Mouse (Mus musculus) layer of hippocampus, adult 2 months (tissue): ENCODE results near the gene Nckap5. TPM values are rescaled to one million over a fixed set of nuclear protein-coding genes. Genes with fewer than 3 reads are reported as not detected.
A peak's percentile ranks its signal among the peaks of the same experiment; 100 is the strongest.

Experiments
- DNase-seq, 2 experiments: peaks; one replicate each; pipeline ENCODE4 v3.0.0; 2022; ENCODE audit warnings: low spot score in 2 of 2
- H3K27ac ChIP-seq: fragments of 200-600 bp; 2 replicates; pipeline ENCODE4 v1.8.1; 2022
- H3K4me3 ChIP-seq: fragments of 200-600 bp; 2 replicates; pipeline ENCODE4 v1.8.1; 2022; ENCODE audit warnings: mild to moderate bottlenecking
- CTCF ChIP-seq: fragments of 200-600 bp; conservative IDR thresholded peaks from 2 replicates; pipeline ENCODE4 v1.8.1; 2022; ENCODE audit warnings: antibody characterized with exemption, mild to moderate bottlenecking, moderate library complexity
- total RNA-seq, 2 experiments: library from RNA; stranded (reverse); gene quantifications; 2 replicates each; pipeline ENCODE4 v1.2.3; 2021

Gene Nckap5
- total RNA-seq, 2 experiments from 2014 or later = 10.5 to 11.8 TPM

- H3K27ac ChIP-seq = no peak overlapping the region
- H3K4me3 ChIP-seq = no peak overlapping the region
- TF ChIP-seq CTCF = no peak
- DNase-seq = no peak
These were observed 346.9 kb downstream of the Nckap5 start for GRCm38 (mm10) chr1:126483665-126484064.

DNA sequence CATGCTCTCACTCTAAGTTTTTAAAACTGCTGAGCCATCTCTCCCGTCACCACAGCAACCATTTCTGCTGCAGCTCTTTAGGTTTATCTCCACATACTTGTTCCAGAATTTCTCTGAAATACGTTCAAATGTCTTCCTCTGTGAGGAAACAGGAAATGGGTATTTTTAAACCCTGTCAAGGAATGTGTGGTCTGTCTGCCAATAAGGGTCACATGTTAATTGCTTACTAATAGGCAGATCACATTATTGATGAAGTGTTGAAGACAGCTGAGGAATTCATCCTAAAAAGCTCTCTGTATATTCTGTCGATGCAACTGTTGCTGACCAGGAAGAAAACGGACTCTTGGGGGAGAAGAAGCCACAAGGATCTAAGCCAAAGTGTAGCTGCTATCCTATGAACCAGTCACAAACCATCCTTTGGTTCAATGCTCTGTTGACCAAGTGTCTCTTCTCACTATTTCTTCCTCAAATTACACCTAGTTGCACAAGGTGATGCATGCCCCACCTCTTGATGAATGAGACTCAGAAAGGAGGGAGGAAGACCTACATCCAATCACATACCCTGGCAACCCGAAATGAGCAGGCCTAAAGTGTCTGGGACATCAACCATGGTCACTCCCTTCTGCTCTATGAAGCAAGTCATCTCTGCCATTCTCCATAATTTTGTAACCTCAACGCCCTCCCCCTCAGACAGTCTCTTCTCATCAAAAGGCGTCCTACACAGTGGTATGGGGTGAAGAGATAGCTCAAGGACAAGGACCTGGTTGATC is 349.0 kb downstream of the Nckap5 start:
- H3K4me3 ChIP-seq = no peak overlapping the region
- no peak overlapping the region for H3K27ac ChIP-seq
- no peak for DNase-seq
- TF ChIP-seq CTCF = no peak

DNA sequence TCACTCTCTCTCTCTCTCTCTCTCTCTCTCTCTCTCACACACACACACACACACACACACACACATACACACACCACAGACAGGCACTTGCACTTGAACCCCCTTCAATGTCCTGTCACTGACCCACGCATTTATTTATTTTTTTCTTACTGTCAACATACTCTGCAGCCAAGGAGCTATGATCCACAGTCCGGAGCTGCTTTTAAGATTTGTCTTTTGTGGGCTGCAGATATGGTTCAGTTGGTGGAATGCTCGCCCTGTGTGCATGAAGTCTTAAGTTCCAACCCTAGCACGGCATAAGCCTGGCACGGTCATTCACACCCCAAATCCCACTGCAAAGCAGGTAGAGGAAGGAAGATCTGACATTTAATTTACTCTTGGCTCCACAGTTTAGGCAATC is 357.6 kb downstream of the Nckap5 start:
- Histone ChIP-seq H3K27ac (no peak overlapping the region), H3K4me3 (no peak overlapping the region)
- no peak for TF ChIP-seq CTCF
- no peak for DNase-seq

DNA sequence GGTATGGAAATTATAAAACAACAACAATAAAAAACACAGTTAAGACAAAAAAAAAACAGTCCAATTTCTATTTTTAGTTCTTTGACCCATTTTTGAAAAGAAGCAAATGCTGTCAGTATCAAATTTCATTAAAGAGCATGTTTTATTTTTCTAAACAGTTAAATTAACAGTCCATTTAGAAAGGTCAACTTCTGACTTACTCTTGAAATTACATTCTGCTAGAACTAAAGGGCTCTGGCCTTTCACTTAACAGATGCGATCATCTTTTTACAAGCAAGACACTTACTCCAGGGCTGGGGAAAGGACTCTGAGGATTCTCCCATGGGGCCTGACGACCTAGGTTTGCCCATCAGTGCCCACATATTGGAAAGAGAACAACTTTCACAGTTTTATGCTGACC is 359.2 kb downstream of the Nckap5 start:
- DNase-seq = no peak
- no peak overlapping the region for H3K4me3 ChIP-seq
- no peak for TF ChIP-seq CTCF
- H3K27ac ChIP-seq = no peak overlapping the region

GRCm38 (mm10) chr1:126470883-126471282 is 359.7 kb downstream of the Nckap5 start:
- no peak for TF ChIP-seq CTCF
- no peak for DNase-seq
- peak overlapping the region; percentile 6; the same call in 1 of the 2 replicates for H3K27ac ChIP-seq
- H3K4me3 ChIP-seq = no peak overlapping the region

DNA sequence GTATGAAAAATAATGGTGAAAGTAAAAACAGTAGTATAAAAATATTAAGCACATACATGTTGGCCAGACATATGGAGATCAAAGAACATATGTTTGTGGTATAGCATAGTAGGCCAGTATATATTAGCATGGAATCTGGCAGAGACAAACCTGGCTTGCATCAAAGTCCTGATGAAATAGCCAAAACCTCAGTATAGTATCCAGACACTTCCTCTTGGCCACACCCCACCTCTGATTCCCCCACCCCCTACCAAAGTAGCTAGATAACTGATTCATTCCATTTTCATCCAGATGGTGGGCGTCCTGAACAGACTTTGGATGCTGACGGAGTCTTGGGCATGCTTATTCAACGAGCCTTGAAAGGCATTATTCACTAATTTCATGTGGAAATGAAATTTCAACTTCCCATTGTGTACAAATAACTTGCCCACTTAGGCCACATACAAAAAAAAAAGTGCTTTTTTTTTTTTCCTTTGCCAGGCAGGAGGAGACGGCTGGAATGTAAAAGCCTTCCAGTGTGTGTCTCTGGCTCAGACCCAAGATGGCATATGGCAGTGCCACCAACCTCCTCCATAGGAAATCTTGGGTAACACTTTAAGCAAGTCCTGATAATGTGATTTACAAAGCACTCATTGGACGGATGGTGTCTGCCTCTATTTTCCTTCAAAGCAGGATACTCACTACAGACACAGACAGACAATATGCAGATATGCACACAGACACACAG is 360.6 kb downstream of the Nckap5 start:
- Histone ChIP-seq H3K27ac (no peak overlapping the region), H3K4me3 (no peak overlapping the region)
- DNase-seq = peak; percentile 34 to 43
- no peak for TF ChIP-seq CTCF

DNA sequence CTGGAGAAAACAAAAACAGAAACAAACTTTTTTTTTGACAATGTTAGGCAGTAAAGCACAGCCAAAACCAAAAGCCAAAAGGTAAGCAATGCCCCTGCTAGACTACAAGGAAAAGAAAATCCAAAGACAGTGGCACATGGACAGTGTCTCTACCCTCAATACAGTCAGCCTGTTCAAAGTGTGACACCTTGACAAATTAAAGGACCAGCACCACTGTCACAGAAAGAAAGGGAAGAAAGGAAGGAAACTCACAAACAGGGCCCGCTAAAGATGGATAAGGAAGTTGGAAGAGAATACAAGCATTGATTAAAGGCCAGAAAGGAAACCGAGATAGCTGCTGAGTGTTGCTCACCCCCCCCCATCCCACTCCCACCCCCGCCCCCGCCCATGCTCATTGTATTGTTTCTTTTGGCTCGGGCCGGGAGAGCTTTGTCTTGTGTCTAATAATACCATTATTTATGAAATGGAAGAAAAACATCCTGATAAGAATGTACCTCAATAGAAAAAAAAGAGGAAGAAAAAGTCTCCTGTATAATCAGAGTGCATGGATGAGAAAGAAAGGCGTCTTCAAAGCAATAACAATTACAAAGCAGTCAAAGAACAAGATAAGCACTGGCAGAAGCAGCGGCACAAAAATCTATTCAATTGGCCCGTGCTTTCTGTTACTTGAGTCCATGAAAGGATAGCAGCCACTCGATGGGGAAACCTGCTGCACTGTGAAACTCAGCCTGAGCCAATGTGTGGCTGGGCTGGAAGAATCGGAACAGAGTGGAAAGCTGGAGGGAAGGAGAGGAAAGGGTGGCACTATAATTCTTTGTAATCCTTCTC is 368.9 kb downstream of the Nckap5 start:
- H3K4me3 ChIP-seq = no peak overlapping the region
- no peak overlapping the region for H3K27ac ChIP-seq
- TF ChIP-seq CTCF = no peak
- no peak for DNase-seq

GRCm38 (mm10) chr1:126457739-126458138 is 372.9 kb downstream of the Nckap5 start:
- TF ChIP-seq CTCF = no peak
- DNase-seq = no peak
- no peak overlapping the region for H3K27ac ChIP-seq
- no peak overlapping the region for H3K4me3 ChIP-seq

GRCm38 (mm10) chr1:126454504-126455173 is 376.0 kb downstream of the Nckap5 start:
- TF ChIP-seq CTCF = no peak
- Histone ChIP-seq H3K27ac (0 out of 2 replicates have a peak overlapping the region, but pooled peaks have one; percentile 10), H3K4me3 (no peak overlapping the region)
- DNase-seq = no peak

- no peak for DNase-seq
- no peak for TF ChIP-seq CTCF
- Histone ChIP-seq H3K27ac (no peak overlapping the region), H3K4me3 (no peak overlapping the region)
These were observed 379.1 kb downstream of the Nckap5 start for GRCm38 (mm10) chr1:126451472-126451871.

DNA sequence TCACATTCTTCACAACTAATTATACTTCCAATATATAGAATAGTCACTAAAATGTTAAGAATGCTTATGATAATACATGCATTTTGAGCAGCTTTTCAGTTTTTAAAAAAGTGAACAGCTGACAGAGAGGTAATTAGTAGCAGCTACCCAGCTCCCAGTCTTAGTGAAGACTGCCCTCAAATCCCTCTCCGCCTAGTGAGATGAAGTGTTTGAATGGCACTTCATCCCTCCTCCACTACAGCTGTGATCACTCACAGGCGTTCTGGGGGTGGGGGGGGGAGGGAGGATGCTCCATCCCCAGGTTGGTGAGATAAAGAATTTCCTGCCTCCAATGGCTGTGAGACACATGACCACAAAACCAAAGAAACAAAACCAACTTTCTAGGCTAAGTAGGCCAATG is 381.2 kb downstream of the Nckap5 start:
- DNase-seq = no peak
- H3K4me3 ChIP-seq = no peak overlapping the region
- H3K27ac ChIP-seq = no peak overlapping the region
- no peak for TF ChIP-seq CTCF

DNA sequence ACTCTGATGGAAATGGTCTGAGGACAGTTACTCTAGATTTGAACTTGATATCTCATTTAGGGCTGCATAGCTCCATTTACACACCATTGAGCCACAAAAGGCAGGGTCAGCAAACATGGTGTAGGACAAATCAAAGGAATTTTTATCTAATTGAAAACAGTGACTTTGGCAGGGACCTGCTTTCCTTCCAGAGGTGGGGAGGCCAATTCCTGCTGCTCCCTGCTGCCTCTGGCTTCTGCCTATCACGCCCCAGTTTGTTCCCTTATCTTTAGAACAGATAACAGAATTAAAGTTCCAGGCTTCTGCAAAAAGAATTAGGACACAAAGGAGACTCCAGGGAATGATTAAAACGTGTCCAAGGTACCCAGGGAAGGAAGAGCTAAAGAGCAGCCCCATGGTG is 386.7 kb downstream of the Nckap5 start:
- DNase-seq = no peak
- no peak for TF ChIP-seq CTCF
- no peak overlapping the region for H3K4me3 ChIP-seq
- H3K27ac ChIP-seq = no peak overlapping the region
